Mouse (Mus musculus) right cerebral cortex, postnatal 36 days (tissue): ENCODE measurements at regions not wholly inside any gene's neighbourhood (a gene's known extent, or its start where the extent isn't known, plus 50 kb on each side); places are given as distances from the start of the nearest gene placed in this dataset.
A peak's percentile ranks its signal among the peaks of the same experiment; 100 is the strongest.
"Not testable (repeated sequence)": the region's sequence is repeated elsewhere in the genome, so short reads cannot be mapped to it uniquely, and the experiment has no call there.

Source experiments
- DNase-seq, 2 experiments: peaks; one replicate each; pipeline ENCODE4 v3.0.0; 2022; ENCODE audit warnings: low spot score in 2 of 2, mixed read lengths in 1 of 2

- no peak for DNase-seq
Measured at GRCm38 (mm10) chr17:16571403-16571802, 492.5 kb upstream of the Zfp960 start.

GRCm38 (mm10) chr17:16588791-16589190 lies 475.1 kb upstream of the Zfp960 start:
- no peak for DNase-seq

GRCm38 (mm10) chr17:16599671-16600070 lies 464.2 kb upstream of the Zfp960 start:
- no peak for DNase-seq

GRCm38 (mm10) chr17:16612405-16612979 lies 451.4 kb upstream of the Zfp960 start:
- DNase-seq: no peak

GRCm38 (mm10) chr17:16621931-16622556 lies 441.9 kb upstream of the Zfp960 start:
- DNase-seq: no peak

- no peak for DNase-seq
Measured at GRCm38 (mm10) chr17:16629854-16630253, 434.1 kb upstream of the Zfp960 start.

- no peak for DNase-seq
Measured at GRCm38 (mm10) chr17:16633426-16633825, 430.5 kb upstream of the Zfp960 start.

- DNase-seq: no peak
Measured at GRCm38 (mm10) chr17:16637463-16637862, 426.4 kb upstream of the Zfp960 start.

- no peak for DNase-seq
Measured at GRCm38 (mm10) chr17:16647942-16648341, 416.0 kb upstream of the Zfp960 start.

GRCm38 (mm10) chr17:16665253-16665652 lies 398.7 kb upstream of the Zfp960 start:
- peak in 1 of 2 experiments; percentile 32 for DNase-seq

GRCm38 (mm10) chr17:16667606-16668005 lies 396.3 kb upstream of the Zfp960 start:
- DNase-seq: no peak

GRCm38 (mm10) chr17:16704199-16704598 lies 359.7 kb upstream of the Zfp960 start:
- no peak for DNase-seq

GRCm38 (mm10) chr17:16705890-16706289 lies 358.0 kb upstream of the Zfp960 start:
- no peak for DNase-seq

GRCm38 (mm10) chr17:16726904-16727303 lies 337.0 kb upstream of the Zfp960 start:
- no peak for DNase-seq

GRCm38 (mm10) chr17:16753090-16753489 lies 310.8 kb upstream of the Zfp960 start:
- DNase-seq: no peak

GRCm38 (mm10) chr17:16770587-16770986 lies 293.3 kb upstream of the Zfp960 start:
- DNase-seq: not testable (repeated sequence)

GRCm38 (mm10) chr17:16798316-16798715 lies 265.6 kb upstream of the Zfp960 start:
- DNase-seq: no peak

GRCm38 (mm10) chr17:16804986-16805385 lies 258.9 kb upstream of the Zfp960 start:
- no peak for DNase-seq

- no peak for DNase-seq
Measured at GRCm38 (mm10) chr17:16818421-16818820, 245.5 kb upstream of the Zfp960 start.

- no peak for DNase-seq
Measured at GRCm38 (mm10) chr17:16821716-16822115, 242.2 kb upstream of the Zfp960 start.

GRCm38 (mm10) chr17:16839152-16839551 lies 224.8 kb upstream of the Zfp960 start:
- DNase-seq: no peak

- DNase-seq: no peak
Measured at GRCm38 (mm10) chr17:16860771-16861170, 203.1 kb upstream of the Zfp960 start.

GRCm38 (mm10) chr17:16900791-16901190 lies 163.1 kb upstream of the Zfp960 start:
- peak in 1 of 2 experiments; percentile 1 for DNase-seq

- no peak for DNase-seq
Measured at GRCm38 (mm10) chr17:16918191-16918590, 145.7 kb upstream of the Zfp960 start.
